ENCODE assay signal across 22 mouse cellular contexts in the genomic region with DNA sequence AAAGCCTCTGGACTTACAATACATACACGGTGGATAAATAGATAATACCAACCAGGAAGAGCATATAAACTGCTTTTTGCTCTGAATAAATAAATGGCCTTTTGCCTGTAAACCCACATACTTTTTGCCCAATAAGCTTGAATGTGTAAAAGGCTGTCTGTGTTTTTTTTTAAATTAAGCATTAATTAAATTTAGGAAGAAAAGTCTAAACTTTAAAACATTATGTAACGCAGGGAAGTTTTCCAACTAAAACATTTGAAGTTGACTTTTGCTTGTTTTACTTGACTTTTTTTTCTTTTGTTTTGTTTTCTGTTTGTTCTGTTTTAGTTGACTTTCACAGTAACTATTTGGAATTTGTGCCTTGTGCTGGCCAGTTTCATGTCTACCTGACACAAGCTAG.
DNase-seq lines count a peak whose midpoint lies in the region; ATAC-seq and TF ChIP-seq lines count a peak whose summit lies in the region.
"Had no signal": no experiment of that assay in that cellular context is flagged by ENCODE, and none has a peak within 500 bp of the region (broad histone marks: within the 10 kb centered on the region; RNA-seq: fewer than 3 reads in every experiment).

No protein-coding gene starts in this region.

- no peak overlapping the region; the same call in 1 of the 2 replicates for H3K9ac ChIP-seq in liver, adult 2 months (ENCODE audit: low read depth, low read length)
- no peak overlapping the region for H3K9ac ChIP-seq in liver, postnatal 0 days (replicated peaks)
- H3K9ac ChIP-seq in midbrain, embryonic 11.5 days (ENCODE audit: low read length), result no peak overlapping the region
- no peak overlapping the region for H3K9ac ChIP-seq in midbrain, embryonic 16.5 days (ENCODE audit: low read depth, low read length)

- TF ChIP-seq POLR2A in kidney, adult 2 months (IDR thresholded peaks at IDR 0.05; ENCODE audit: low read depth, low read length), result no peak
- no peak for TF ChIP-seq POLR2A in liver, adult 2 months (IDR thresholded peaks at IDR 0.05; ENCODE audit: extremely low read depth, insufficient read depth, low read length)

- peak; percentile 50 for DNase-seq in kidney, adult 2 months
- no peak for DNase-seq in kidney, postnatal 14 days
- DNase-seq in kidney, adult 9 months, result peak; percentile 58
- no peak for DNase-seq in kidney, adult 11 months
- DNase-seq in liver, adult 2 months (ENCODE audit: extremely low read depth, low read depth, low spot score), result peak; percentile 90
- DNase-seq in liver, postnatal 0 days, result no peak
- peak; percentile 76 for DNase-seq in midbrain, embryonic 11.5 days (ENCODE audit: low spot score, missing footprints)
- DNase-seq: adrenal gland, adult 2 months; adrenal gland, adult 8-10 months; adrenal gland, postnatal 10 days; adrenal gland, postnatal 14 days; adrenal gland, postnatal 25 days; adrenal gland, postnatal 36 days; B cell, adult 2 months; cerebellum, adult 11 months; cerebellum, adult 11-12 months had no signal

- no peaks in the 10 kb centered on the region for H3K9me3 ChIP-seq in liver, postnatal 0 days (ENCODE audit: low read length)
- no peaks in the 10 kb centered on the region for H3K9me3 ChIP-seq in midbrain, embryonic 11.5 days (ENCODE audit: control insufficient read depth, low read length)
- no peaks in the 10 kb centered on the region for H3K9me3 ChIP-seq in midbrain, embryonic 16.5 days (replicated peaks; ENCODE audit: control insufficient read depth, low read length, poor library complexity, severe bottlenecking)
- H3K9me3 ChIP-seq: G1E had no signal

- H3K4me2 ChIP-seq in liver, postnatal 0 days (ENCODE audit: low read depth, low read length), result no peak overlapping the region
- H3K4me2 ChIP-seq in midbrain, embryonic 11.5 days, result no peak overlapping the region
- H3K4me2 ChIP-seq in midbrain, embryonic 16.5 days (ENCODE audit: low read length), result no peak overlapping the region

- TF ChIP-seq CTCF in kidney, adult 2 months (conservative IDR thresholded peaks at IDR 0.05; ENCODE audit: insufficient read depth, insufficient read length, low read depth, low read length), result no peak
- no peak for TF ChIP-seq CTCF in liver, adult 2 months (IDR thresholded peaks at IDR 0.05; ENCODE audit: low read depth, low read length)
- no peak for TF ChIP-seq CTCF in liver, postnatal 0 days (IDR thresholded peaks at IDR 0.05; ENCODE audit: low read depth)

- H3K4me3 ChIP-seq in kidney, adult 2 months (ENCODE audit: insufficient read depth, low read depth, low read length), result no peak overlapping the region
- no peak overlapping the region for H3K4me3 ChIP-seq in liver, adult 2 months (ENCODE audit: insufficient read depth, low read depth, low read length)
- no peak overlapping the region for H3K4me3 ChIP-seq in liver, postnatal 0 days (ENCODE audit: low read depth, low read length)
- no peak overlapping the region for H3K4me3 ChIP-seq in midbrain, embryonic 11.5 days (ENCODE audit: low read depth, low read length)
- no peak overlapping the region for H3K4me3 ChIP-seq in midbrain, embryonic 16.5 days (ENCODE audit: low read depth, low read length)

- WGBS in kidney, adult 2 months, result 72% methylated on average over 2 of the region's 2 CpGs
- 21% methylated on average over 2 of the region's 2 CpGs for WGBS in liver, adult 2 months
- WGBS in liver, postnatal 0 days (ENCODE audit: insufficient replicate concordance), result 85% methylated on average over 2 of the region's 2 CpGs
- 91% methylated on average over 2 of the region's 2 CpGs for WGBS in midbrain, embryonic 11.5 days
- WGBS in midbrain, embryonic 16.5 days, result 95% methylated on average over 2 of the region's 2 CpGs

- no peak overlapping the region for H3K27ac ChIP-seq in kidney, adult 2 months (ENCODE audit: insufficient read depth, low read depth, low read length)
- peak overlapping the region; percentile 97 for H3K27ac ChIP-seq in liver, adult 2 months (replicated peaks; ENCODE audit: insufficient read depth, low read depth, low read length)
- H3K27ac ChIP-seq in liver, postnatal 0 days (ENCODE audit: low read depth), result no peak overlapping the region
- no peak overlapping the region for H3K27ac ChIP-seq in midbrain, embryonic 11.5 days (ENCODE audit: low read depth, low read length)
- no peak overlapping the region for H3K27ac ChIP-seq in midbrain, embryonic 16.5 days (ENCODE audit: low read length)

- no peak for ATAC-seq in liver, postnatal 0 days
- no peak for ATAC-seq in midbrain, embryonic 11.5 days (ENCODE audit: low FRiP score)
- ATAC-seq in midbrain, embryonic 16.5 days, result no peak
- ATAC-seq: activated CD4-positive, CD25-positive, alpha-beta regulatory T cell, adult 4 months; CD4-positive, CD25-positive, alpha-beta regulatory T cell, adult 4 months; Patski had no signal

- H3K4me1 ChIP-seq in kidney, adult 2 months (ENCODE audit: control insufficient read depth, insufficient read depth, low read length), result peaks cover 10% of the 10 kb centered on the region; the same call in 1 of the 2 replicates
- peaks cover 18% of the 10 kb centered on the region for H3K4me1 ChIP-seq in liver, adult 2 months (ENCODE audit: control insufficient read depth, insufficient read depth, low read length)
- H3K4me1 ChIP-seq in liver, postnatal 0 days (ENCODE audit: insufficient read depth), result no peaks in the 10 kb centered on the region; the same call in 1 of the 2 replicates
- H3K4me1 ChIP-seq in midbrain, embryonic 11.5 days (ENCODE audit: control insufficient read depth, insufficient read depth, low read length), result no peaks in the 10 kb centered on the region
- no peaks in the 10 kb centered on the region for H3K4me1 ChIP-seq in midbrain, embryonic 16.5 days (ENCODE audit: control insufficient read depth, insufficient read depth, low read length)

- no peaks in the 10 kb centered on the region; the same call in 1 of the 2 replicates for H3K36me3 ChIP-seq in kidney, adult 2 months (ENCODE audit: control insufficient read depth, insufficient read depth, low read length)
- H3K36me3 ChIP-seq in liver, adult 2 months (ENCODE audit: control insufficient read depth, insufficient read depth, low read length), result peaks cover 9% of the 10 kb centered on the region
- H3K36me3 ChIP-seq in liver, postnatal 0 days (replicated peaks; ENCODE audit: insufficient read depth, low read length), result no peaks in the 10 kb centered on the region
- H3K36me3 ChIP-seq in midbrain, embryonic 11.5 days (ENCODE audit: control insufficient read depth, insufficient read depth, low read length), result no peaks in the 10 kb centered on the region
- no peaks in the 10 kb centered on the region for H3K36me3 ChIP-seq in midbrain, embryonic 16.5 days (ENCODE audit: control insufficient read depth, insufficient read depth, low read length)
- H3K36me3 ChIP-seq: G1E had no signal

- no peaks in the 10 kb centered on the region for H3K27me3 ChIP-seq in kidney, adult 2 months (replicated peaks; ENCODE audit: control insufficient read depth, insufficient read depth, low read length)
- H3K27me3 ChIP-seq in liver, adult 2 months (ENCODE audit: control insufficient read depth, insufficient read depth, low read length), result no peaks in the 10 kb centered on the region
- H3K27me3 ChIP-seq in liver, postnatal 0 days (ENCODE audit: insufficient read depth, low read length), result no peaks in the 10 kb centered on the region
- no peaks in the 10 kb centered on the region for H3K27me3 ChIP-seq in midbrain, embryonic 11.5 days (ENCODE audit: control insufficient read depth, insufficient read depth, low read length)
- no peaks in the 10 kb centered on the region for H3K27me3 ChIP-seq in midbrain, embryonic 16.5 days (ENCODE audit: control insufficient read depth, insufficient read depth, low read depth, low read length)
- H3K27me3 ChIP-seq: CH12.LX, Patski had no signal

- H3K79me2 ChIP-seq in liver, adult 2 months (ENCODE audit: control insufficient read depth, insufficient read depth, low read length), result no peaks in the 10 kb centered on the region

- no peak for TF ChIP-seq EP300 in liver, postnatal 0 days (IDR thresholded peaks at IDR 0.05; ENCODE audit: low read depth)

Comparison
In these comparisons a context has a peak if more than half of its experiments do, and no peak if none do; other contexts are left out.
1. DNase-seq: peak in kidney, adult 2 months (single experiment), kidney, adult 9 months (single experiment), liver, adult 2 months (single experiment) and midbrain, embryonic 11.5 days (single experiment); none in kidney, postnatal 14 days (single experiment), kidney, adult 11 months (single experiment) and liver, postnatal 0 days (single experiment).